Mouse (Mus musculus): ENCODE results near the gene Slc2a1. TPM values are rescaled to one million over a fixed set of nuclear protein-coding genes. Genes with fewer than 3 reads are reported as not detected.

Slc2a1 gene
- 80.6 TPM for polyA plus RNA-seq (2015; fragmentation: Illumina TruSeq; extraction: RNeasy Lipid Tissue Mini Kit (QIAGEN cat#74804); ENCODE audit: low read depth, low replicate concordance)

DNA sequence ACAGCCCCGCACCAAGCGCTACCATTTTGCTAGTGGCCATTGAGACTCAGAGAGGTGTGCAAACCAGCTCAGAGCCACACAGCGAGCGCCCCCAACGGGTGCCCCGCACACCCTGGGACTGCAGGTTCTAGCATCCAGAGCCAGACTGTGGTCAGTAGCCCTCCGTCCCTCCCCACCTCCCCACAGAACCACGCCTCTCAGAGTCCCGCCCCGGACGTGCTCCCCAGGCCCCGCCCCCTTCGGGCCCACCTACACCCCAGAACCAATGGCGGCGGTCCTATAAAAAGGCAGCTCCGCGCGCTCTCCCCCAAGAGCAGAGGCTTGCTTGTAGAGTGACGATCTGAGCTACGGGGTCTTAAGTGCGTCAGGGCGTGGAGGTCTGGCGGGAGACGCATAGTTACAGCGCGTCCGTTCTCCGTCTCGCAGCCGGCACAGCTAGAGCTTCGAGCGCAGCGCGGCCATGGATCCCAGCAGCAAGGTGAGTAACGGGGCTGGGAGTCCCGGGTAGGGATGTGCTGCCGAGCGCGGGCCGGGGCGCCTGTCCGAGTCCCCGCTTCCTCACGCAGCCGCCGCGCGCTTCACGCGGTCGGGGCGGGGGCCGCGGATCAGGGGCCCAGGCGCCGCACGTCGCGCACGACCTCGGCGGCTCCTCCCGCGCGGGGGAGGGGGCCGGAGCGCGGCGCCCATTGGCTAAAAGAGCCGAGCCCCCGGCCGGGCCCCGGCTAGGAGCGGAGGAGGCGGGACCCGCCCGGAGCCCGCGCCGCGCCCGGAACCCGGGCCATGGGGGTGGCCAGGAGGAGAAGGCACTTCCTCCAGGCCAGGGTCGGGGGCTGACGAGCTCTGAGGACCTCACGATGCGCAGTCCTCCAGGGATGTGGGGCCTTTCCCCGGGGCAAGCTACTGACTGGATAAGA, at the start of gene Slc2a1:
Slc2a1 (plus strand) TSS at position 217 of the 914 bp plus-strand sequence.

DNA sequence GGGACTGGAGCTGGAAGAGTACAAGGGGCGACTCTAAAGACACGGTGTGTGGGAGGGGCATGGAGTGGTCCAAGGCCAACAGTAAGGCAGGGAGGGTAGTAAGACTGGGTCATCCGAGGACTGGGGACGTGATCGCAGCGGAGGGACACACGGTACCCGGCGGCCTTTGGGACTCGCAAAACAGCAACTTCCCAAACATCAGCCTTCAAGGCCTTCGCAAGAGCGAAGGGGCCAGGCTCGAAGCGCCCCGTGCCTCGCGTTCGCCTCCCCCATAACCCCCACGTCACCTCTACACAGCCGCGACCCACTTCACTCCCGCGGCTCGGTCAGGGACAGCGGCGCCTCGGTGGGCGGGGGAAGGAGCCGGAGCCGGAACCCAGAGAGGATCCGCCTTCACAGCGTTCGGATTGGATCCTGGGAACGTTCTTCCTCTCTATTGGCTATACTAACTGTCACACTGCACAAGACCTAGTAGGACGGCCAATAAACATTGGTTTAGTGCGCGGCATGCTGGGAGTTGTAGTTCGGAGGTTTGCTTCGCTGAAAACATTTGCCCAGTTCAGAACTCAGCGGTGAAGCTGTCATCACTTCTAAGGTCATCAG, 65.4 kb downstream of the Slc2a1 start, which contains the start of gene Zfp691:
Zfp691 (minus strand) TSS at position 345 of the 603 bp plus-strand sequence.

Other genes with a start within 250 kb of the Slc2a1 start
- gene Olfr1331, start 244.1 kb upstream of the Slc2a1 start, polyA plus RNA-seq (2015; fragmentation: Illumina TruSeq; extraction: RNeasy Lipid Tissue Mini Kit (QIAGEN cat#74804); ENCODE audit: low read depth, low replicate concordance): not detected
- gene Olfr1330, start 220.1 kb upstream of the Slc2a1 start, polyA plus RNA-seq (2015; fragmentation: Illumina TruSeq; extraction: RNeasy Lipid Tissue Mini Kit (QIAGEN cat#74804); ENCODE audit: low read depth, low replicate concordance): not detected
- not detected for gene Olfr1329, start 191.2 kb upstream of the Slc2a1 start, polyA plus RNA-seq (2015; fragmentation: Illumina TruSeq; extraction: RNeasy Lipid Tissue Mini Kit (QIAGEN cat#74804); ENCODE audit: low read depth, low replicate concordance)
- gene Olfr1328, start 170.1 kb upstream of the Slc2a1 start, polyA plus RNA-seq (2015; fragmentation: Illumina TruSeq; extraction: RNeasy Lipid Tissue Mini Kit (QIAGEN cat#74804); ENCODE audit: low read depth, low replicate concordance): not detected
- gene Lao1, start 147.1 kb upstream of the Slc2a1 start, polyA plus RNA-seq (2015; fragmentation: Illumina TruSeq; extraction: RNeasy Lipid Tissue Mini Kit (QIAGEN cat#74804); ENCODE audit: low read depth, low replicate concordance): not detected
- gene Zfp691, start 65.5 kb downstream of the Slc2a1 start, polyA plus RNA-seq (2015; fragmentation: Illumina TruSeq; extraction: RNeasy Lipid Tissue Mini Kit (QIAGEN cat#74804); ENCODE audit: low read depth, low replicate concordance): 8.4 TPM
- gene Ermap, start 81.3 kb downstream of the Slc2a1 start, polyA plus RNA-seq (2015; fragmentation: Illumina TruSeq; extraction: RNeasy Lipid Tissue Mini Kit (QIAGEN cat#74804); ENCODE audit: low read depth, low replicate concordance): 0.31 TPM
- gene Svbp, start 86.6 kb downstream of the Slc2a1 start, polyA plus RNA-seq (2015; fragmentation: Illumina TruSeq; extraction: RNeasy Lipid Tissue Mini Kit (QIAGEN cat#74804); ENCODE audit: low read depth, low replicate concordance): 32.5 TPM
- 0.79 TPM for gene Tmem269, start 109.5 kb downstream of the Slc2a1 start, polyA plus RNA-seq (2015; fragmentation: Illumina TruSeq; extraction: RNeasy Lipid Tissue Mini Kit (QIAGEN cat#74804); ENCODE audit: low read depth, low replicate concordance)
- 16.0 TPM for gene AU022252, start 124.0 kb downstream of the Slc2a1 start, polyA plus RNA-seq (2015; fragmentation: Illumina TruSeq; extraction: RNeasy Lipid Tissue Mini Kit (QIAGEN cat#74804); ENCODE audit: low read depth, low replicate concordance)
- 7.4 TPM for gene P3h1, start 124.2 kb downstream of the Slc2a1 start, polyA plus RNA-seq (2015; fragmentation: Illumina TruSeq; extraction: RNeasy Lipid Tissue Mini Kit (QIAGEN cat#74804); ENCODE audit: low read depth, low replicate concordance)
- gene Cldn19, start 146.7 kb downstream of the Slc2a1 start, polyA plus RNA-seq (2015; fragmentation: Illumina TruSeq; extraction: RNeasy Lipid Tissue Mini Kit (QIAGEN cat#74804); ENCODE audit: low read depth, low replicate concordance): 0.82 TPM
- 226 TPM for gene Ybx1, start 185.9 kb downstream of the Slc2a1 start, polyA plus RNA-seq (2015; fragmentation: Illumina TruSeq; extraction: RNeasy Lipid Tissue Mini Kit (QIAGEN cat#74804); ENCODE audit: low read depth, low replicate concordance)
- 37.2 TPM for gene Ppih, start 211.8 kb downstream of the Slc2a1 start, polyA plus RNA-seq (2015; fragmentation: Illumina TruSeq; extraction: RNeasy Lipid Tissue Mini Kit (QIAGEN cat#74804); ENCODE audit: low read depth, low replicate concordance)